Mouse (Mus musculus) heart, postnatal 25 days (tissue): Measurements from ENCODE around the gene Pld2. TPM values are rescaled to one million over a fixed set of nuclear protein-coding genes. Genes with fewer than 3 reads are reported as not detected.
A peak's percentile ranks its signal among the peaks of the same experiment; 100 is the strongest.
"Not testable (repeated sequence)": the region's sequence is repeated elsewhere in the genome, so short reads cannot be mapped to it uniquely, and the experiment has no call there.

ENCODE experiments used
- DNase-seq: peaks from one replicate; pipeline ENCODE4 v3.0.0; 2022; ENCODE audit warnings: low spot score
- intact Hi-C: fragments of 180-260 bp; cut with DNase I; formaldehyde crosslinking; loops from one replicate; pipeline ENCODE4 v1.15.1; 2025
- total RNA-seq, 2 experiments: library from RNA; stranded (reverse); gene quantifications; 2 replicates each; pipeline ENCODE4 v1.2.3; 2021

Pld2 gene
- total RNA-seq, 2 experiments from 2014 or later = 6.5 to 7.4 TPM

DNA sequence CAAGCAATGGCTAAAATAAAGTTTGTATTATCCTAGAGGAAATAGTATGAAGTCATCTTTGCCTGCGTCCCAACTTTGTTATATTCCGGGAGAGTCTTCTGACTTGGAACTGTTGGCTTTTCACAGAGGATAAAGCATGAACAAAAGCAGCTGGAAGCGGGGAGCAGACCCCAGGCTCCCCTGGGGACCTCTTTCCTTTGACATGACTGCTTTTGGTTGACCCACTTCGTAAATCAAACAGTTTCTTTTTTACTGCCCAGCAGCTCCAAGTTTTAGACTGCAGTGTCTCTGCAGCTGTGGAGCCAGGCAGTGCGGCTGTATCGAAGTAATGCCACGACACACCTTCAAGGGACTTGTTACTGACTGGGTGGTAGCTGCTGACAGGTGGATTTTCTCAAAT, 26.7 kb downstream of the Pld2 start:
- no peak for DNase-seq
- intact Hi-C loops = no loop called here

DNA sequence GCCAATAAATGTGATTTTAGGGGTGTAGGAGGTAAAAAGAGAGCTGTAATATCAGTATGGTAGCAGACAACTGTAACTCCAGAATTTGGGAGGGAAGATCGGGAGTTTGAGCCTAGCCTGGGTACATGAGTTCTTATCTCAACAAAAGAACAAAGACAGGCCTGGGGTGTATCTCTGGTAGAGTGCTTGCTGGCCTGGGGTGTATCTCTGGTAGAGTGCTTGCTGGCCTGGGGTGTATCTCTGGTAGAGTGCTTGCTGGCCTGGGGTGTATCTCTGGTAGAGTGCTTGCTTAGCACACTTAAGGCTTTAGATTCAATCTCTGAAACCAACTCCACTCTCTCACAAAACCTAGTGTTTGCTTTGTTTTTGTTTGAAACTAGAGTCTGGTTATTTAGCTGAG, 30.8 kb downstream of the Pld2 start:
- DNase-seq, intact Hi-C loops: not testable (repeated sequence)

DNA sequence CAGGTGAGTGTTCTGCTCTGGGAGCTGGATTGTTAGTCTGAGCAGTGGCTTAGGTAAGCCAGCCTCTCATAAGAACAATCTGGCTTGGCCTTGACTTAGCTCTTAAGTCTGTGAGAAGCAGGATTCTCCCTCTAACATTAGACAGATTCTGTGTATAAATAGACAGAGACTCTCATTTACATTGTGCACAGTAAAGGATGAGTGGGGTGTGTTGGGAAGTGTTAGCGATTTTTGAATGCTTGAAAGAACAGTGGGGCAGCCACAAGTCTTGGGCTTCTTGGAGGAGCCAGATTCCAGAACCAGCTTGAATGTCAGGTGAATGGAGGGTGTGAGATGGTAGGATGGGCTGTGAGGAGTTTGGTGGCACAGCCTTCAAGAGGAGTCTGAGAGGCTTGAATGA, 31.8 kb downstream of the Pld2 start:
- no peak for DNase-seq
- intact Hi-C loops = no loop called here

DNA sequence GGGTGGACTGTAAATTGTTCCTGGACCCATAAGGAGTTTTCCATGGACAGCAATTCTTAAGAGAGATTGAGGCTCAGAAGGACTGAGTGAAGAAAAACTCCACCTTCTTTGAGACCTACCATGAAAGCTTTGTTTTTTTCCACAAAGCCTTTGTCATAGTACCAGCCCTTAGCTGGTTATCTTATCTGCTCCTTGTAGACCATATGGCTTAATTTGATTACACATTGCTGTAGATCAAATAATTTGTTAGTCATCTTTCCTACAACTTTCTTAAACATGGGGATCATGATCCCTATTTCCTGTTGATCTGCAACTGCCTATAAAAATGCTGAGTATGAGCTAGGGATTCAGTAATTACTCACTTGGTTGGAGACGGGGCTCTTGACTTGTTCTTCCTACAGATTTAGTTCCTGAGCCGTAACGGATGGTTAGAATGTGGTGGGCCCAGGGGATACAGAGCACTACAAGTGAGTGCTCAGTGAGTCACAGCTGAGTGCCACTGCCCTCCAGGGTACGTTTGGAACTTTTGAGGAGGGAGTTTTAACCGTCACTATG, 32.6 kb downstream of the Pld2 start:
- no peak for DNase-seq
- intact Hi-C loops = no loop called here

DNA sequence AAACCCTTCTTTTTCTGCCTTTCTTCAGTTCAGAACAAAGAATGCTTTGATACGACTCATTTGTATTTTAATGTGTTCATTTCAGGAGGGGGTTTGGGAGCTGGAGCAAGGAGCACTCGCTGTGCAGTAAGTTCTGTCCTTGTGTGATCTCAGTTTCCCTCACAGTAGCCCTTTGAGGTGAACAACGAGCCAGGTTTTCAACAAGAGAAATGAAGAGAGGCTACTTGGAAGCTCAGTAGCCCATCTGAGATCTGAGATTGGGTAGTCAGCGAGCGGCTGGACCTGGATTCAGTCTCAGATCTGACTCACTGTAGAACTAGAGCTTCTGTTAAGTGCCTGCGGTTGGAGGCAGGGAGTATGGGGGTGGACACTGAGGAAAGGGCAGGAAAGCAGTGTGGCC, 34.0 kb downstream of the Pld2 start:
- DNase-seq = no peak
- intact Hi-C loops = no loop called here

DNA sequence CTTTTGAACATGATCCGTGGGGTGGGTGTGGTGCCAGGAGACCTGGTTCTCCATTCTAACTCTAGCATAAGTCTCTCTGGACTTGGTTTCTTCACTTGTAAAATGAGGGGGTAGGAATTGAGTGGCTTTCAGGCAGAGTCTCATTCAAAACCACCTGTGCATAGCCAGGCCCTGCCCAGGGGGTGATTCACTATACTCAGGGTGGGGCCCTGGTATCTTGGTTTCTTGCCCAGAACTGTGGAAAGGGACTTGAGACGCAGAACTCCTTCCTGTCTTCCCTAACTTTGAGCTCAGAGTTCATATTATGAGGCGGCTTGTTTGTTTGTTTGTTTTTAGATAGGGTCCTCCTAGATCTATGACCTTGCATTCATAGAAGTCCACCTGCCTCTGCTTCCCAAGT, 37.3 kb downstream of the Pld2 start:
- DNase-seq = no peak
- intact Hi-C loops = no loop called here

DNA sequence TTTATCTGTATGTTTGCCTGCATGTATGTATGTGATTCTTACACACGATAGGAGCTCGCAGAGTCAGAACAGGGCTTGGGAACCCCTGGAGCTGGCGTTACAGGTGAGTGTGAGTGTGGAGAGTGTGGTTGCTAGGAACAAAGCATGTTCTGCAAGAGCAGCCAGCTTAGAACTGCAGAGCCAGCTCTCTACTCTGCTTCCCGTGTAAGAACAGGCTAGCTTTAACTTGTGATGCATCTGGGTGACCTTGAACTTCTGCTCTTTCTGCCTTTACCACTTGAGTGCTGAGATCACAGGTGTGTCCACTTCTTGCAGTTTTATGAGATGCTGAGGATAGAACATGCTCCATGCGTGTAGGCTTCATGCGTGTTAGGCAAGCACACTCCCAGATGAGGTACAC, 39.1 kb downstream of the Pld2 start:
- DNase-seq = no peak
- intact Hi-C loops = no loop called here

DNA sequence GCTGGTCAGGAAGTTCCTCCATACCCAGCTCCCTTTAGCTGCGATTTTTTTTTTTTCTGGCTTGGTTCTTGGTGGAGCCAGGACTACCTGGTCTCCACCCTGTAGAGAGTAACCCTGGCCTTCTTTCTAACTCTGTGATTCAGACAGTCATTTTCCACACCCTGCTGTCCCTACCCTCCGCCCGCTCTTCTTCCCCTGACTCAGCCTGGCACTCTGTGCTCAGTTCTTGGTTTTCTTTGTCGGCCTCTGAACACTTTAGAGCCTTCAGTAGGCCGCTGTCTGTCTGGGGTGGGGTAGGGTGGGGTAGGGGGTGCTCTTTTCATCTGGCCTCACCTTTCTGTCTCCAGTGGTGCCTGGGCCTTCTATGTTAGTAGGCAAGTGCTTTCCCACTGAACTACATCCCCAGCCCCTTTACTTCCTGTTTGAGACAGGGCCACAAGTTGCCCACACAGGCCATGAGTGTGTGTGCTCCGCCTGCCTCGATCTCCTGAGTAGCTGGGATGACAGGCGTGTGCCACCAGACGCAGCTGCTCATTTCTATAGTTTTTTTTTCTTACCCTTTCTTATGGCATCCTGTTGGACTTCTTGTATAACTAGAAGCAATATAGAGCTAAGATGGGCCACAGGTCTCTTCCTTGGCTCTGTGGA, 40.0 kb downstream of the Pld2 start:
- no peak for DNase-seq
- intact Hi-C loops = no loop called here

DNA sequence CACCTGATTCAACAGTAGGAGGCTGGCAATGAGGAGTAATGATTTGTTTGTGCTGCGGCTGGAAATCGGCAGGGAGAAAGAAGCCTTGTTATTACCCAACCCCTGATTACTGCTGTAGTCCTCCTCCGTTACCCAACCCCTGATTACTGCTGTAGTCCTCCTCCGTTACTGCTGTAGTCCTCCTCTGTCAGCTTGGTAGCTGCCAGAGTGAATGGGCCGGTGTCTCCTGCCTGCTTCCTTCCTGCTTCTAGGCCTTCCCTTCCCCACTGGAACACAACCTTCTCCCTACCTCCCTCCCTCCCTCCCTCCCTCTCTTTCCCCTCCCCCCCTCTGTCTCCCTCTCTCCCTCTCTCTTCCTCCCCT, 40.5 kb downstream of the Pld2 start:
- no peak for DNase-seq
- intact Hi-C loops = no loop called here

DNA sequence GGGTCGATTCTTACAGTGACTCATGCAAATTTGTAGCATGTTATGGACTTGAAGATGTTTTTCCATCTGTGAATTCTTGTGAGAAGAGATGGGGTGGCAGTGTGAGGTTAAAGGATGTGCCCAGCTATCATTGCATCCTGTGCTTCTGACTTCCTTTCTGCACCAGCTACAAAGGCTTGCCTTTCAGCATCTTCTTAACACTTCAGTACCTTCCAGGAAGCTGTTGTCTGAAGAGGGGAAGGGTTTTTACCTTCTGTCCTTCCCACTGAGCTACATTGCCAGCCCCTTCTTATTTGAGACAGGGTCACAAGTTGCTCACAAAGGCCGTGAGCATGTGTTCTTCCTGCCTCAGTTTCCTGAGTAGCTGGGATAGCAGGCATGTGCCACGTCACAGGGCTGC, 41.1 kb downstream of the Pld2 start:
- intact Hi-C loops = no loop called here
- no peak for DNase-seq

DNA sequence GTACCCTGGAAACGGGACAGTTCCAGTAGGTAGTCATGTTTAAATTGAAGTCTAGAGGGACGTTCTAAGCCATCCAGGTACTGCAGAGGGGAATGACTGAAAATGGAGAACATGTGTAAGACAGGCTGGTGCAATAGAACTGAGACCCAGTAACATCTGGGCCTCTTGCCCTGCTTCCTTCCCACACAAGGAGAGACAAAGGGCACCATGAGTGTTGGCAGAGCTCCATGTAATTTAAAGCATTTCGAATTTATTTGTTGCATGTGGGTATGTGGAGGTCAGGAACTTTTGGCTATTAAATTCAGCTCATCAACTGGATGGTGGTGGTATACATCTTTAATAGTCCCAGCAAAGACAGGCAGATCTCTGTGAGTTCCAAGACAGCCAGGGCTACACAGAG, 42.3 kb downstream of the Pld2 start:
- no peak for DNase-seq
- intact Hi-C loops = no loop called here

DNA sequence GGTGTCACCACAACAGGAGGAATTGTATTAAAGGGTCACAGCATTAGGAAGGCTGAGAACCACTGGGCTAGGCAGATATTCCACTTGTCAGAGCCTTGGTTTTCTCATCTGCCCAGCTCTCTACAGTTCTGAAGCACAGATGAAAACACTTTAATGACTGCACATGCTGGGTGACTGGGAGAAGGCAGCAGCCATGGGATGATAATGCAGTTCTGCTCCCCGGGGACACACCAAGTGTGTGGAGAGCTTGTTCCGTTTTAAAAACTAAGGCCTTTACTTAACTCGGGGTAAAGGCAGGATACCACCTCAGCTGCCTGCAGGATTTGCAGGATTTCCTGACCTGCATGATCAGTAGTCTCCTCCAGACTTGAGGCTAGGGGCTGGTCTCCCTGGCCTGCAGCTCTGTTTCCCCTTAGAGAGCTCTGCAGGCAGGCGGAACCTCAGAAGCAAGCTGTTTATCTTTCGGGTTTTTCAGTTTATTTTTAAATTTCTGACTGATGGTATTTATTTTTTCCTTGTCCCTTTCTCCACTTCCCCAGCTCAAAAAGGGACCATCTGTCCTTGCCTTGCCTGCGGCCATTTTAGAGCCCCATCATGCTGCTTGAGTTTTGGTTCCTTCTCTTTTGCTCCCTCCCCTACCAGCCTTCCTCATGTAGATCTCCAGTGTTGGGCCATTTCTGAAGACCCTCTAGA, 43.3 kb downstream of the Pld2 start:
- intact Hi-C loops = no loop called here
- DNase-seq = no peak

DNA sequence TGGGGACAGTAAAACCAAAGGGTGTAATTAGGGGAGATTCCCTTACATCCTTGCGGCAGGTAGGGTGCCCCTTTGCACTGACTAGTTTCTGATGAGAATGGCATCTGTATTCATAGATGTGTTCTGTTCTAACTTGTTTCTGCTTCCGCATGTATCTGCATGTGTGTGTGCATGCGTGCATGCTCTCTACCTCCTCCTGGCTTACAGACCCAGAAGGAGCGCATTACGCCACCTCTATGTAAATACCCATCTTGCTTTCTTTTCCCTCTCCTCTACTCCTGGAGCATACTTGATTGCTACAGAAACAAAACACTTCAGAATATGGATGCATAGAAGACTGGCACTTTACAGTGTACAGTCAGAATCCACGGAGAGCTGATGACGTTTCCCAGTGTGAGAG, 43.9 kb downstream of the Pld2 start:
- intact Hi-C loops = no loop called here
- DNase-seq = no peak

DNA sequence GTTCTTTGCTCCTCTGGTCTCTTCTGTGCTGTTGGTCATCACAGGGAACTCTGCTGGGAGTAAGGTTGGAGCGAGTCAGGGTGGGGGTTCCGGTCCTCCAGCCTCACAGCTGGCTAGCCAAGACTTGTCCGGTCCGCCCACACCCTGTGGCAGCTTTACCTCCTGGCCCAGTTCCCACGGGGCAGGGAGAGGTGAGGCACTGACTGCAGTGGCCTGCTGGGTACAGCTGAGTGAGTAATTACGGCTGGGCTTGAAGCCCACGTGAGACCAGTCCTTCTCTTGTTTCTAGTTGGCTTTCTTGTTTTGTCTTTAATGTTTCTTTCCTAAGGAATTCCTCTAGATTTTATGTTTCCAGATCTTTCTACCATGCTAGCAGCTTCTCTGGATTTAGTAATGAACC, 45.6 kb downstream of the Pld2 start:
- intact Hi-C loops = no loop called here
- peak; percentile 44 for DNase-seq

DNA sequence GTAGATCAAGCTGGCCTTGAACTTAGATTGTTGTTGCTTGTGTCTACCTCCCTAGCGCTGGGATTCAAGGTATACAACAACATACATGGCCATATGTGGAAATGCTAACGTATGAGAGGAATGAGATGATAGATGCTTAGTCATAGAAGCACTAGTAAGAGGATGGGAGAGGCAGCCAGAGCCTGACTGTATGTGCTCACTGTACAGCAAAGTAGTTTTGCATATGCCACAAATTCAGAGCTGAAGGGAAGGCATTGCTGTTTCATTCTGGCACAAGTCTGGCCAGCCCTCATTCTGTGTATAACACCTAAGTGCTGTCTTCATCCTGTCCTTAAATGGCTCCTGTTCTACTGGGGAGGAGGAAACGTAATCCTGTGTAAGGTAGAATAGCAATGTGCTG, 46.4 kb downstream of the Pld2 start:
- no peak for DNase-seq
- intact Hi-C loops = no loop called here

DNA sequence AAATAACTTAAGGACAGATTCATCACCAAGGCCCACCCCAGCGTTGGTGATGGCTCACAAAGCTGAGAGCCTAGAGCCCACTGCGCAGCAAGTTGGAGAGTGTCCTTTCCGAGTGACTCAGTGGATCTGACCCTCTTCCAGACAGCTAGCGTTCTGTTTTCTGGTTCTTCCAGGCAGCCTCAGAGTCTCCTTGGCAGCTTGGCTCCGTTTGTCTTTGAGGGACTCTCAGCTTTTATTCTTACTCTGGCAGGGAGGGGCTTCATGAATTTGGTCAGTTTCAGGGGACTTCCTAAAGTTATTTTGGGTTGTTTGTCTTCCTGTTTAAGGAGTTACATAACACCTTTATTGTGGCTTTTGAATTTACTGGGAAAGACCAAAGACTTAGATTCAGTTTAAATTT, 47.1 kb downstream of the Pld2 start:
- intact Hi-C loops = no loop called here
- DNase-seq = no peak

DNA sequence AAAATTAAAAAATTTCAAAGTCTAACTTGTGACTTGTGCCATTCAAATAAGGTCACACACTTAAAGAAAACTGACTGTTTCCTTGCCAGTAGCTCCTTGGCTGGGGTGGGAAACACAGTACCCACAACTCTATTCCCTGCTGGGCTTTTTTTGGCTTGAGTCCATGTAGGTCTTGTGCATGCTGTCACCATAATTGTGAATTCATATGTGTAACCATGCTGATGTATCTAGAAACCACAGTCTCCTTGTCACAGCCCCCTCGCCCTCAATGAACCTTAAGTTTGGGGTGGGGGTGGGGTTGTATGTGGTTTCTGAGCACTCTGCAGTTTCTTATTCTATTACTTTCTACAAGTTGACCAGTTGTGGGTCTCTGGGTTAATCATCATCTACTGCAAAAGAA, 51.9 kb downstream of the Pld2 start:
- intact Hi-C loops = no loop called here
- DNase-seq = no peak

DNA sequence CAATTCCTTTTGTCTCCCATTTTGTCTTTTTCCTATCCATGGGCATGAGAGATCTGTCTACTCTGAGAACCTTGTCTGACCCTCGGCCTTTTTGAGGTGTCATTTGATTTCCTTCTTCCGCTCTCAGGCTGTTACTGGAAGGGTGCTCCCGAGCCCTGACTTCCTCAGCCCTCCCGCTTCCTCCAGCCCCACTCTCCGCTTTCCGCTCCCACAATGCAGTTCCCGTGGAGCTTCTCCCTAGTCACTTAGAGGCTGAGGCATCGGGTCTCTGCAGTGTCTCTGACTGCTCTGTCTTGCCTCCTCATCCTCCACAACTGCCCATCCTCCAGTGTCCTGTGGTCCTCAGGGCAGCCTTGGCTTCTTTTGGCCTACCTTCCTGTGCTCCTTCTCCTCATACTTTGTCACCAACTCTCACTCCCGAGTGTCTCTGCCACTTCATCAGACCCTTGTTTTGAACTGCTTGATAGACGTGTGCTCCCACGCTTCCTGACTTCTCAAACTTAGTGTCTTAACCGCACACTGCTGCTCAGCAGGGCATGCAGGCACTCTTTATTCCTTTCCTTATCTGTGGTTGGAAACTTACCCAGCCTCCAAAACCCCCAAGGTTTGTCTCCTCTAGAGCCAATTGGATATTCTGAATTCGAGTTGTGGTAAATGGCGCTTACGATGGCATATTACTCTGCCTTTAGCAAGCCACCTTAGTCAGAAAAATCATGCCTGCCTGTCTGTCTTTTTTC, 54.6 kb downstream of the Pld2 start:
- intact Hi-C loops = no loop called here
- no peak for DNase-seq

DNA sequence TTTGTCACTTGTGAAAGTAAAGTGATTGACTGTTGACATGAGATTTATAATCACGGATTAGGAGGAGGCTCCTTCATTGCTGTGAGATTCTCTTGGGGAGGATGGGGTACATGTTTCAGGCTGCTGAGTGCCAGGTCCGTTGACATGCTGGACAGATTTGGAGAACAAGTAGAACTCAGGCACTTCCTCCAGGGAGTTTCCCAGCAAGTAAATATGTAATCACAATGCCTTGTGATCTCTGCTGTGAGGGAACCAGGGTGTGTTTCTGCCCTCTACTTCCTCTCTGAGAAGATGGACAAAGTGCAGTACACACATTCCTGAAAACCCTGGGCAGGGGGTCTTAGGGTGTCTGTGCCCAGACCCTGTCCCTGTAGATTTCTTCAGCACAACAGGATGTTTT, 55.8 kb downstream of the Pld2 start:
- intact Hi-C loops = no loop called here
- DNase-seq = no peak

DNA sequence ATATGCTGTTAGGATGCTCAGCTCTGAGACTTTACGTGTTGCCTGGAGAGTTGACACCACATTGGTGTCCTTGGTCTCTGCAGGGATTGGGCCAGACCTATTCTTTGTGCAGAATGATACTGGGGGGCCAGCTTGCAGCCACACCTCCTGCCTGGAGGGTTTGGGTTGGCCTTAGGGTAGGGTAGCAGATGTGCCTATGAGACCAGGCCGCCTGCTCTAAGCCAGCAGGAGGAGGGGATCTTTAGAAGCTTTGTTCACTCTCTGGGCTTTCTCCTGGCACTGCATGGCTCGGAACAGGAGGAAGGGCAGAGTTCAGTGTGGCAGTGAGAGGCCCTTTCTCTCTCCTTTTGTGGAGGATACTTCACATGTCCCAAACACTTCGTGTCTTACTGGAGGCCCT, 56.2 kb downstream of the Pld2 start:
- intact Hi-C loops = no loop called here

DNA sequence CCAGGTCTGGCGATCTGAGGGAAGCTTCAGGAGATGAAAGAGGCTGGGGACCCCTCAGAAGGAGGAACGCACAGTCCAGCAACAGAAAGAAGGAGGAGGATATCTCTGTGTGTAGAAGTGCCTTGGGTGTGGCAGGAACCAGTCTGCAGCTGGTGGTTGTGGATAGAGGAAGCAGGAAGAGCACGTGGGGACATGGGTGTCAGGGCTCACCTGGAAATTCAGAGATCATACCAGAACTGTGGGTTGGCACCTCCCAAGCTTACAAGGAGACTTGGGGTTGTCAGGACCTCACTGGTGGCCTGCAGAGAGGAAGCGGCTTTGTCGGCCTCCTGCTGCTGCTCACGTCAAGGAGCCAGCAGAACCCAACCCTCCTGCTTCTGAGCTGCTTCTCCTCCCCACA, 57.4 kb downstream of the Pld2 start:
- intact Hi-C loops = no loop called here
- no peak for DNase-seq

More for the DNA sequence above, 56.2 kb downstream of the Pld2 start:
- no peak for DNase-seq
